Mouse (Mus musculus) heart, embryonic 16.5 days (tissue): ENCODE results near the gene Rnf224. TPM values are rescaled to one million over a fixed set of nuclear protein-coding genes. Genes with fewer than 3 reads are reported as not detected.
A peak's percentile ranks its signal among the peaks of the same experiment; 100 is the strongest.

Experiments
- ATAC-seq: fragments of 200-750 bp; cut with Nextera tagmentation; replicated peaks from 2 replicates; pipeline ENCODE4 v1.8.0; 2017; ENCODE audit warnings: moderate number of reproducible peaks; ENCODE audit not compliant: insufficient read depth, low FRiP score; ENCODE audit errors: extremely low read depth
- H3K27ac ChIP-seq: fragments of 300-500 bp; sonication (generic); 2 replicates; pipeline ENCODE4 v1.5.1; 2014; ENCODE audit warnings: mild to moderate bottlenecking, low read length, control low read depth, moderate library complexity
- H3K27me3 ChIP-seq: fragments of 300-500 bp; sonication (generic); 2 replicates; pipeline ENCODE4 v1.6.1; 2014; ENCODE audit warnings: low read length, mixed read lengths; ENCODE audit not compliant: control insufficient read depth, insufficient read depth
- H3K36me3 ChIP-seq: fragments of 300-500 bp; sonication (generic); 2 replicates; pipeline ENCODE4 v1.6.1; 2014; ENCODE audit not compliant: control insufficient read depth, insufficient read depth
- H3K4me1 ChIP-seq: fragments of 300-500 bp; sonication (generic); 2 replicates; pipeline ENCODE4 v1.6.1; 2014; ENCODE audit warnings: low read length, mixed read lengths; ENCODE audit not compliant: control insufficient read depth, insufficient read depth
- H3K4me2 ChIP-seq: fragments of 300-500 bp; sonication (generic); 2 replicates; pipeline ENCODE4 v1.6.1; 2014; ENCODE audit warnings: low read depth, mild to moderate bottlenecking, control low read depth, low read length
- H3K4me3 ChIP-seq: fragments of 300-500 bp; sonication (generic); 2 replicates; pipeline ENCODE4 v1.5.1; 2014; ENCODE audit warnings: mild to moderate bottlenecking, control low read depth, low read length
- H3K9ac ChIP-seq: fragments of 300-500 bp; sonication (generic); 2 replicates; pipeline ENCODE4 v1.6.1; 2014; ENCODE audit warnings: low read length, control low read depth
- H3K9me3 ChIP-seq: fragments of 300-500 bp; sonication (generic); replicated peaks from 2 replicates; pipeline ENCODE4 v1.6.1; 2016; ENCODE audit warnings: low read length; ENCODE audit not compliant: control insufficient read depth
- WGBS: fragments of 180-500 bp; shearing (Covaris S2); extraction: QIAGEN DNeasy Blood & Tissue Kit; methylation state at CpG from one replicate; pipeline ENCODE4 v1.1.7; 2014; 5-methylcytosine and 5-hydroxymethylcytosine counted together
- polyA plus RNA-seq: library from polyadenylated mRNA; unstranded; fragments of >200 nt; fragmentation: Nextera tagmentation; extraction: Ambion mirVana; gene quantifications from 2 replicates; pipeline ENCODE4 v1.2.1, GENCODE M21; 2015

The Rnf224 gene
- polyA plus RNA-seq, 1 experiment from 2014 or later, result not detected

- Histone ChIP-seq H3K9me3 (no peaks in the 10 kb centered on the region), H3K4me3 (peak within 1 kb of the TSS; percentile 94), H3K27me3 (no peaks in the 10 kb centered on the region), H3K9ac (peak within 1 kb of the TSS; percentile 94), H3K4me1 (peaks cover 10% of the 10 kb centered on the region), H3K4me2 (peak within 1 kb of the TSS; percentile 96), H3K27ac (peak within 1 kb of the TSS; percentile 91), H3K36me3 (peaks cover 2% of the 10 kb centered on the region)
- ATAC-seq, result peak; percentile 97
- under 1% methylated on average over 44 of the region's 44 CpGs for WGBS
These were observed 25.4 kb downstream of the Rnf224 start, which contains the start of gene Nelfb for GRCm38 (mm10) chr2:25211121-25211670. Gene Nelfb (minus strand): TSS chr2:25211489.

- ATAC-seq, result no peak
- H3K4me3 ChIP-seq, result peak overlapping the region; percentile 94
- H3K4me2 ChIP-seq, result peak overlapping the region; percentile 96
- H3K27ac ChIP-seq, result peak overlapping the region; percentile 91
- no peaks in the 10 kb centered on the region for H3K9me3 ChIP-seq
- peaks cover 10% of the 10 kb centered on the region for H3K4me1 ChIP-seq
- H3K27me3 ChIP-seq, result no peaks in the 10 kb centered on the region
- peaks cover 7% of the 10 kb centered on the region for H3K36me3 ChIP-seq
- 1% methylated on average over 24 of the region's 24 CpGs for WGBS
- H3K9ac ChIP-seq, result peak overlapping the region; percentile 94
These were observed 25.9 kb downstream of the Rnf224 start for GRCm38 (mm10) chr2:25210686-25211085.

GRCm38 (mm10) chr2:25207593-25207992, 29.0 kb downstream of the Rnf224 start:
- no peak overlapping the region for H3K27ac ChIP-seq
- H3K9me3 ChIP-seq, result no peaks in the 10 kb centered on the region
- WGBS, result 82% methylated on average over 1 of the region's 1 CpGs
- no peak for ATAC-seq
- H3K4me2 ChIP-seq, result no peak overlapping the region
- H3K4me3 ChIP-seq, result no peak overlapping the region
- no peak overlapping the region for H3K9ac ChIP-seq
- no peaks in the 10 kb centered on the region for H3K27me3 ChIP-seq
- peaks cover 27% of the 10 kb centered on the region for H3K36me3 ChIP-seq
- peaks cover 10% of the 10 kb centered on the region for H3K4me1 ChIP-seq

DNA sequence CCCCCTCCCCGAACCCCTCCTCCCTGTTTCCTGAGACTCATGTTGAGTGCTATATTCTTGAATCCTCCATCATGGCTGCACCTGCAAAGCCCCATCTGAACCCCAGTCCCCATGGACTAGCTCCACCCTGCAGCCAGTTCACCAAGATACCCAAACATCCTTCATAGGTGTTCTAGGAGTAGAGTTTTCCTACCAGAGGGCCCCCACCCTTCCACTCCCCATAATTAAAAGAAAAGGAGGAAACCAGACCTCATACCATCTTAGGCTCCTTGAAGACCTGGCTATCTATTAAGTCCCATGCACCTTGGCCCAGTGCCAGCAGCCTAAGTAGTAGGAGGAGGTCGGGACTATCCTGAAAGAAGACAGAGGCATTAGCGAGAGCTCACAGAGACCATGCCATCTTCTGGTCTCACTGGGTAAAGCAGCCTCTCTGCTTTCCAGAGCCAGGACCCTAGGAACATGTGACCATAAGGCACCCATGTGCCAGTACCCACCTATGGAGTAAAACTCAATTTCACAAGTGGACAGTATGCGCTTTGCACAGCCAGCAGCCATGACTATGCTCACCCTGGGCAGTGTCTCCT, 32.9 kb downstream of the Rnf224 start:
- no peak for ATAC-seq
- no peak overlapping the region for H3K4me2 ChIP-seq
- H3K9ac ChIP-seq, result no peak overlapping the region
- H3K27ac ChIP-seq, result no peak overlapping the region
- H3K36me3 ChIP-seq, result peaks cover 52% of the 10 kb centered on the region
- H3K4me1 ChIP-seq, result no peaks in the 10 kb centered on the region
- H3K27me3 ChIP-seq, result no peaks in the 10 kb centered on the region
- WGBS, result 57% methylated on average over 4 of the region's 4 CpGs
- H3K4me3 ChIP-seq, result no peak overlapping the region
- H3K9me3 ChIP-seq, result no peaks in the 10 kb centered on the region

- H3K4me1 ChIP-seq, result peaks cover 7% of the 10 kb centered on the region; the same call in 1 of the 2 replicates
- no peak overlapping the region for H3K9ac ChIP-seq
- 97% methylated on average over 2 of the region's 2 CpGs for WGBS
- no peaks in the 10 kb centered on the region for H3K9me3 ChIP-seq
- ATAC-seq, result no peak
- H3K27me3 ChIP-seq, result 0 out of 2 replicates have a peak, but pooled peaks cover 3% of the 10 kb centered on the region
- no peak overlapping the region for H3K4me2 ChIP-seq
- H3K27ac ChIP-seq, result no peak overlapping the region
- H3K36me3 ChIP-seq, result peaks cover 44% of the 10 kb centered on the region
- no peak overlapping the region for H3K4me3 ChIP-seq
These were observed 36.0 kb downstream of the Rnf224 start for GRCm38 (mm10) chr2:25200631-25201030.

GRCm38 (mm10) chr2:25197946-25198345, 38.6 kb downstream of the Rnf224 start:
- ATAC-seq, result no peak
- Histone ChIP-seq H3K4me1 (peaks cover 28% of the 10 kb centered on the region), H3K4me2 (no peak overlapping the region), H3K36me3 (peaks cover 28% of the 10 kb centered on the region), H3K27me3 (peaks cover 13% of the 10 kb centered on the region), H3K27ac (peak overlapping the region; percentile 90), H3K9me3 (no peaks in the 10 kb centered on the region), H3K4me3 (no peak overlapping the region), H3K9ac (no peak overlapping the region)

DNA sequence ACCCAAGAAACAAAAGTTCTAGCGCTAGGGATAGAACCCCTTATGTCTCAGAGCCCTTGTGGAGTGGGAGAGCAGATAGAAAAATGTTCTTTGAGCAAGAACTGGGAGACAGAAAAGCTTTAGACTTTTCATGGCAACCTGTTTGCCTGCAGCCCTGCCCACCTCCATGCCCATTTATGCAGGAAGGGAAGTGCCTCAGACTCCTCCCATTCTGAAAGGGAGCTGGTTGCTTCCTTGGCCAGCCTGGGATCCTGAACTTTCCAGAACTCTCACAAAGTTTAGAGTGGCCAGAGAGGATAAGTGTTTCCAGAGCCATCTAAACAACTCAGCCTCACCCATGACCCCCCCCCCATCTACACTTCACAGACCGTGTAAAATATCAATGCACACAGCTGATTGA, 39.4 kb downstream of the Rnf224 start:
- peak overlapping the region; percentile 48; the same call in 1 of the 2 replicates for H3K4me3 ChIP-seq
- no peaks in the 10 kb centered on the region for H3K9me3 ChIP-seq
- H3K4me2 ChIP-seq, result peak overlapping the region; percentile 64
- H3K4me1 ChIP-seq, result peaks cover 28% of the 10 kb centered on the region
- peaks cover 21% of the 10 kb centered on the region for H3K36me3 ChIP-seq
- no peak for ATAC-seq
- peaks cover 13% of the 10 kb centered on the region for H3K27me3 ChIP-seq
- no peak overlapping the region for H3K9ac ChIP-seq
- H3K27ac ChIP-seq, result peak overlapping the region; percentile 90
- 23% methylated on average over 2 of the region's 2 CpGs for WGBS

DNA sequence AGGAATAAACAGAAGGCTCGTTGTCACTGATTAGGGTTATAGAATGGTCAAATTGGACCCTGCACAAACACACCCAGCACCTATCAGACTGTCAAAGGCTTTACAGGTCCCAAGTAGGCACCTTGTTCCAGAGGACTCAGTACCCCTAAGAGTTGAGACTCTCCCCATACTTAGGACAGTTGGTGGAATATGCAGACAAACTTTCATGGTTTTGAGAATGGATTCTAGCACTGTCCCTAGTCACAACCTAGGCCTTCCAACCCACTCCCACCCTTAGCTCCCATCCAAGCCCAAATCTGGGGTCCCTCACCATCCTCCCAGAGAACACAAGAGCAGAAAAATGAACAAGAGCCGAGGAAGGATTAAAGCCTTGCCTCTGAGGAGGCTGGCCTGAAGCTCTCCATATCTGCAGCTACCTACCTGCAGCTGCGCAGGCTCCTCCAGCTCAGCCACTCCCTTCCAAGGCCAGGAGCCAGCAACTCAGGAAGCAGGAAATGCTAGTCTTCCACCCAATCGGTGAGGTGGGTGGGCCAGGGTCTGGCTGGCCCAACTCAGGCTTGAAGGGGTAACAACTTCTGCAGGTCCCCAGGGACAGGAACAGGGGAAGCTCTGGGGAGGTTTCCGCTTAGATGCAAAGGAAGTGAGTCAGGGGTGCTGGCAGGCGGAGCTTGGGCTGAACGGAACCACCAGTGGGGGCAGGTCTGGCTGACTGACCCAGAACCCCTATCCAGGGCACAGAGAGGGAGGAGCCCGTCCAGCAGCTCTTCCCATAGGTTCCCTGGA, 40.2 kb downstream of the Rnf224 start, which contains the start of gene Tor4a:
Gene Tor4a, minus strand, starts transcription at position 715 of the 783 bp plus-strand sequence.
- peaks cover 13% of the 10 kb centered on the region for H3K27me3 ChIP-seq
- no peaks in the 10 kb centered on the region for H3K9me3 ChIP-seq
- H3K4me2 ChIP-seq, result peak within 1 kb of the TSS; percentile 64
- H3K27ac ChIP-seq, result peak within 1 kb of the TSS; percentile 90
- peak within 1 kb of the TSS; percentile 48 for H3K4me3 ChIP-seq
- H3K36me3 ChIP-seq, result peaks cover 19% of the 10 kb centered on the region
- H3K4me1 ChIP-seq, result peaks cover 28% of the 10 kb centered on the region
- WGBS, result 13% methylated on average over 8 of the region's 8 CpGs
- peak; percentile 64 for ATAC-seq
- peak within 1 kb of the TSS; percentile 67 for H3K9ac ChIP-seq
